Mouse (Mus musculus) embryo, embryonic 10.5 days (tissue): Measurements from ENCODE around the gene Nbas.

Source experiments
- DNase-seq: peaks from one replicate; pipeline ENCODE4 v3.0.0-alpha.2; 2015; ENCODE audit warnings: low spot score

Nbas gene

GRCm38 (mm10) chr12:13268826-13269449 is at the start of gene Nbas:
Nbas (plus strand) TSS chr12:13269133.
- peak; percentile 90 for DNase-seq

- DNase-seq: no peak
These were observed 26.5 kb upstream of the Nbas start for GRCm38 (mm10) chr12:13242453-13242852.

- DNase-seq: peak; percentile 85
These were observed 20.0 kb upstream of the Nbas start, which contains the start of gene Ddx1 for GRCm38 (mm10) chr12:13248691-13249572. Ddx1 (minus strand) TSS chr12:13249213.

GRCm38 (mm10) chr12:13249573-13249919 is 19.4 kb upstream of the Nbas start:
- no peak for DNase-seq

GRCm38 (mm10) chr12:13255068-13255467 is 13.9 kb upstream of the Nbas start:
- DNase-seq: no peak

GRCm38 (mm10) chr12:13255701-13256100 is 13.2 kb upstream of the Nbas start:
- no peak for DNase-seq

- no peak for DNase-seq
These were observed 521 bp upstream of the Nbas start for GRCm38 (mm10) chr12:13268412-13268811.

- peak; percentile 16 for DNase-seq
These were observed 847 bp downstream of the Nbas start for GRCm38 (mm10) chr12:13269570-13270390.

- no peak for DNase-seq
These were observed 22.5 kb downstream of the Nbas start for GRCm38 (mm10) chr12:13291453-13291852.

- peak; percentile 37 for DNase-seq
These were observed 24.5 kb downstream of the Nbas start for GRCm38 (mm10) chr12:13293421-13293881.

GRCm38 (mm10) chr12:13303037-13303436 is 34.1 kb downstream of the Nbas start:
- DNase-seq: peak; percentile 4

- DNase-seq: no peak
These were observed 45.0 kb downstream of the Nbas start for GRCm38 (mm10) chr12:13313966-13314365.

GRCm38 (mm10) chr12:13314384-13314783 is 45.5 kb downstream of the Nbas start:
- DNase-seq: no peak

- no peak for DNase-seq
These were observed 46.1 kb downstream of the Nbas start for GRCm38 (mm10) chr12:13315081-13315480.

GRCm38 (mm10) chr12:13342535-13342934 is 73.6 kb downstream of the Nbas start:
- DNase-seq: no peak

GRCm38 (mm10) chr12:13356201-13356600 is 87.3 kb downstream of the Nbas start:
- DNase-seq: no peak

GRCm38 (mm10) chr12:13356769-13357168 is 87.8 kb downstream of the Nbas start:
- no peak for DNase-seq

GRCm38 (mm10) chr12:13357229-13357628 is 88.3 kb downstream of the Nbas start:
- no peak for DNase-seq

GRCm38 (mm10) chr12:13358849-13359248 is 89.9 kb downstream of the Nbas start:
- no peak for DNase-seq

GRCm38 (mm10) chr12:13360183-13360811 is 91.4 kb downstream of the Nbas start:
- no peak for DNase-seq

GRCm38 (mm10) chr12:13381580-13381979 is 112.6 kb downstream of the Nbas start:
- no peak for DNase-seq

- no peak for DNase-seq
These were observed 113.1 kb downstream of the Nbas start for GRCm38 (mm10) chr12:13382046-13382445.
